Mouse (Mus musculus) liver (tissue): ENCODE measurements around the gene Prkaca.
"Not testable (repeated sequence)": the region's sequence is repeated elsewhere in the genome, so short reads cannot be mapped to it uniquely, and the experiment has no call there.

ENCODE experiments used
- DNase-seq: peaks from one replicate; pipeline ENCODE4 v3.0.0-alpha.2; 2020; ENCODE audit warnings: mixed read lengths

Prkaca gene

GRCm38 (mm10) chr8:83976101-83976630 is 3.4 kb downstream of the Prkaca start:
- DNase-seq, result peak; percentile 36

GRCm38 (mm10) chr8:83976779-83977350 is 4.1 kb downstream of the Prkaca start:
- DNase-seq, result no peak

- DNase-seq, result no peak
Observed at GRCm38 (mm10) chr8:83977646-83978045, 4.9 kb downstream of the Prkaca start.

- no peak for DNase-seq
Observed at GRCm38 (mm10) chr8:83978200-83978599, 5.4 kb downstream of the Prkaca start.

GRCm38 (mm10) chr8:83980250-83980649 is 7.5 kb downstream of the Prkaca start:
- DNase-seq, result no peak

- no peak for DNase-seq
Observed at GRCm38 (mm10) chr8:83980845-83981244, 8.1 kb downstream of the Prkaca start.

GRCm38 (mm10) chr8:83981533-83981932 is 8.7 kb downstream of the Prkaca start:
- DNase-seq, result no peak

- DNase-seq, result peak; percentile 23
Observed at GRCm38 (mm10) chr8:83982449-83982848, 9.7 kb downstream of the Prkaca start.

GRCm38 (mm10) chr8:83983222-83983621 is 10.4 kb downstream of the Prkaca start:
- not testable (repeated sequence) for DNase-seq

- DNase-seq, result no peak
Observed at GRCm38 (mm10) chr8:83989243-83989642, 16.4 kb downstream of the Prkaca start.

- DNase-seq, result no peak
Observed at GRCm38 (mm10) chr8:83990170-83990569, 17.4 kb downstream of the Prkaca start.

- peak; percentile 62 for DNase-seq
Observed at GRCm38 (mm10) chr8:83992488-83992887, 19.7 kb downstream of the Prkaca start.

- no peak for DNase-seq
Observed at GRCm38 (mm10) chr8:83994030-83994429, 21.2 kb downstream of the Prkaca start.

- DNase-seq, result no peak
Observed at GRCm38 (mm10) chr8:83995973-83996372, 23.2 kb downstream of the Prkaca start.

GRCm38 (mm10) chr8:83996567-83997505 is 24.0 kb downstream of the Prkaca start:
- DNase-seq, result peak; percentile 92

GRCm38 (mm10) chr8:83997511-83998141 is 24.8 kb downstream of the Prkaca start, which contains the start of gene Samd1:
TSS of gene Samd1 (plus strand) at chr8:83997672.
- DNase-seq, result peak; percentile 58

GRCm38 (mm10) chr8:83998231-83999056 is 25.7 kb downstream of the Prkaca start:
- DNase-seq, result peak; percentile 76

GRCm38 (mm10) chr8:83999057-83999705 is 26.4 kb downstream of the Prkaca start:
- DNase-seq, result no peak

- DNase-seq, result no peak
Observed at GRCm38 (mm10) chr8:83999825-84000224, 27.0 kb downstream of the Prkaca start.

GRCm38 (mm10) chr8:84001281-84002000 is 28.6 kb downstream of the Prkaca start, which contains the start of gene 1700067K01Rik:
TSS of gene 1700067K01Rik (plus strand) at chr8:84001502.
- DNase-seq, result no peak
